Mouse (Mus musculus) heart, postnatal 0 days (tissue): ENCODE data around the gene Cradd. TPM values are rescaled to one million over a fixed set of nuclear protein-coding genes. Genes with fewer than 3 reads are reported as not detected.

Source experiments
- ATAC-seq: fragments of 200-750 bp; cut with Nextera tagmentation; 2 replicates; pipeline ENCODE4 v1.8.0; 2017; ENCODE audit warnings: low read depth, moderate number of reproducible peaks, moderate library complexity; ENCODE audit not compliant: insufficient read depth
- DNase-seq: peaks from one replicate; pipeline ENCODE4 v3.0.0-alpha.2; 2016; ENCODE audit warnings: low spot score
- H3K27ac ChIP-seq: fragments of 300-500 bp; sonication (generic); 2 replicates; pipeline ENCODE4 v1.5.1; 2014; ENCODE audit warnings: low read depth, mild to moderate bottlenecking
- H3K27me3 ChIP-seq: fragments of 300-500 bp; sonication (generic); 2 replicates; pipeline ENCODE4 v1.6.1; 2014; ENCODE audit warnings: low read length, mixed read lengths; ENCODE audit not compliant: control insufficient read depth, insufficient read depth
- H3K36me3 ChIP-seq: fragments of 300-500 bp; sonication (generic); replicated peaks from 2 replicates; pipeline ENCODE4 v1.6.1; 2014; ENCODE audit warnings: low read length, mixed read lengths; ENCODE audit not compliant: control insufficient read depth, insufficient read depth
- H3K4me1 ChIP-seq: fragments of 300-500 bp; sonication (generic); 2 replicates; pipeline ENCODE4 v1.6.1; 2014; ENCODE audit warnings: antibody characterized with exemption; ENCODE audit not compliant: control insufficient read depth, insufficient read depth
- H3K4me2 ChIP-seq: fragments of 300-500 bp; sonication (generic); 2 replicates; pipeline ENCODE4 v1.6.1; 2014; ENCODE audit warnings: low read depth, mild to moderate bottlenecking, low read length, moderate library complexity
- H3K4me3 ChIP-seq: fragments of 300-500 bp; sonication (generic); 2 replicates; pipeline ENCODE4 v1.5.1; 2014; ENCODE audit warnings: low read depth, low read length
- H3K9ac ChIP-seq: fragments of 300-500 bp; sonication (generic); replicated peaks from 2 replicates; pipeline ENCODE4 v1.6.1; 2014; ENCODE audit warnings: low read depth, low read length, mixed read lengths
- H3K9me3 ChIP-seq: fragments of 300-500 bp; sonication (generic); replicated peaks from 2 replicates; pipeline ENCODE4 v1.6.1; 2016; ENCODE audit warnings: low read length; ENCODE audit not compliant: control insufficient read depth
- CTCF ChIP-seq: IDR thresholded peaks from 2 replicates; pipeline ENCODE4 v1.5.1; 2016; ENCODE audit warnings: antibody characterized with exemption, control low read depth, low read depth
- EP300 ChIP-seq: IDR thresholded peaks from 2 replicates; pipeline ENCODE4 v1.6.1; 2016; ENCODE audit warnings: antibody characterized with exemption, low read depth
- WGBS: fragments of 180-500 bp; shearing (Covaris S2); extraction: QIAGEN DNeasy Blood & Tissue Kit; methylation state at CpG from one replicate; pipeline ENCODE4 v1.1.7; 2014; 5-methylcytosine and 5-hydroxymethylcytosine counted together
- polyA plus RNA-seq: library from polyadenylated mRNA; unstranded; fragments of >200 nt; fragmentation: Nextera tagmentation; extraction: Ambion mirVana; gene quantifications from 2 replicates; pipeline ENCODE4 v1.2.1, GENCODE M21; 2015
- total RNA-seq: library from RNA; depleted of rRNA; stranded (reverse); fragments of >200 nt; gene quantifications from 2 replicates; pipeline ENCODE4 v1.2.3, GENCODE M21; 2014; ENCODE audit warnings: low replicate concordance

The Cradd gene
- total and polyA plus RNA-seq, 2 experiments from 2014 or later, result 12.2 to 21.1 TPM

DNA sequence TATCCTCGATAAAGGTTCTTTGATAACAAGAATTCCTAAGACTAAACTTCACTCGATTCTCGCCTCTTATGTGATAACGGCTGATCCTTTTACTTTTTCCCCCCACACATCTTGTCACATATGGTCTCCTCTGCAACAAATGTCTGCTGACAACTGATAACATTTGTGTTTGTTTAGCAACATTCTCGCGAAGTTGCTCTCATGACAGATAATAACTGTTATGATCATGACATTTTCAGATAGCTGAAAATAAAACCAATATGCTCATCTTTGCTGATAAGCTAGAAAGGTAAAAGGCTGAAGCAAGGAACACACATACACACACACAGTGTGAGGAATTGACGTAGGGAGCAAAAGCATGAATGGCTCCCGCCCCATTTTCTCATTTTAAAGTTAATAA, 34.1 kb downstream of the Cradd start:
- 48% methylated on average over 8 of the region's 8 CpGs for WGBS
- H3K27ac ChIP-seq, result no peak overlapping the region

DNA sequence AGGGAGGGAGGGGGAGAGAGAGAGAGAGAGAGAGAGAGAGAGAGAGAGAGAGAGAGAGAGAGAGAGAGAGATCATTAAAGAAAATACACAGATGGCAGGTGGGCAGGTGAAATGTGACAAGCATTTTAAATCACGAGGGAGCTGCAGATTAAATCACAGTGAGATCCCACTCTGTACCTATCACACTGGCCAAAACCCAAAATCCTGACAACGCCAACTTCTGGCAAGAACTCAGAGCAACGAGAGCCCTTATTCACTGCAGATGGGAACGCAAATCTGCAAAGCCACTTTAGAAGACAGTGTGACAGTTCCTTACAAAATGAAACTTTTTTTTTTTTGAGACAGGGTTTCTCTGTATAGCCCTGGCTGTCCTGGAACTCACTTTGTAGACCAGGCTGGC, 35.7 kb downstream of the Cradd start:
- TF ChIP-seq CTCF (no peak), EP300 (no peak)
- Histone ChIP-seq H3K36me3 (no peaks in the 10 kb centered on the region), H3K27ac (no peak overlapping the region), H3K9ac (no peak overlapping the region), H3K4me1 (peaks cover 6% of the 10 kb centered on the region; the same call in 1 of the 2 replicates), H3K4me2 (no peak overlapping the region), H3K27me3 (no peaks in the 10 kb centered on the region), H3K4me3 (no peak overlapping the region), H3K9me3 (no peaks in the 10 kb centered on the region)
- DNase-seq, result no peak
- WGBS, result 56% methylated on average over 4 of the region's 4 CpGs
- no peak for ATAC-seq

More for the DNA sequence above, 34.1 kb downstream of the Cradd start:
- no peaks in the 10 kb centered on the region for H3K9me3 ChIP-seq
- H3K36me3 ChIP-seq, result no peaks in the 10 kb centered on the region
- no peaks in the 10 kb centered on the region for H3K27me3 ChIP-seq
- no peak for ATAC-seq
- H3K9ac ChIP-seq, result no peak overlapping the region
- H3K4me1 ChIP-seq, result no peaks in the 10 kb centered on the region
- DNase-seq, result no peak
- H3K4me3 ChIP-seq, result no peak overlapping the region
- H3K4me2 ChIP-seq, result no peak overlapping the region
- TF ChIP-seq CTCF (no peak), EP300 (no peak)

DNA sequence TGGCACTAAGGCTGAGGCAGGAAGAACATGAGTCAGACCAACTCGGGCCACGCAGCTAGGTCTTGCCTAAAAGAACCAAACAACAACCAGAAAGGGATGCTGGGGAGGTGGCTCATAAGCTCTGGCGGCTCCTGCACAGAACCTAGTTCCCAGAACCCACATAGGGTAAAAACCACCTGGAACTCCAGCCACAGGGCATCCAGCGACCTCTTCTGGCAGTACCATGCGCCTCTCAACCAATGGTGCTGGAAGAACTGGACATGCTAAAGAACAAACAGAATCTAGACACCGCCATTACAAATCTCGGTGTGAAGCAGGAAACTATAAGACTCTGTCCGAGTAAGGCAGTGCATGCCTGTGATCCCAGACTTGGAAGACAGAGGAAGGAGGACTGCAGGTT, 36.6 kb downstream of the Cradd start:
- no peak overlapping the region for H3K27ac ChIP-seq
- no peak overlapping the region for H3K4me2 ChIP-seq
- H3K27me3 ChIP-seq, result no peaks in the 10 kb centered on the region
- H3K4me3 ChIP-seq, result no peak overlapping the region
- 87% methylated on average over 8 of the region's 8 CpGs for WGBS
- DNase-seq (no peak), ATAC-seq (no peak)
- H3K4me1 ChIP-seq, result peaks cover 7% of the 10 kb centered on the region; the same call in 1 of the 2 replicates
- no peak overlapping the region for H3K9ac ChIP-seq
- no peaks in the 10 kb centered on the region for H3K9me3 ChIP-seq
- TF ChIP-seq EP300 (no peak), CTCF (no peak)
- H3K36me3 ChIP-seq, result no peaks in the 10 kb centered on the region

DNA sequence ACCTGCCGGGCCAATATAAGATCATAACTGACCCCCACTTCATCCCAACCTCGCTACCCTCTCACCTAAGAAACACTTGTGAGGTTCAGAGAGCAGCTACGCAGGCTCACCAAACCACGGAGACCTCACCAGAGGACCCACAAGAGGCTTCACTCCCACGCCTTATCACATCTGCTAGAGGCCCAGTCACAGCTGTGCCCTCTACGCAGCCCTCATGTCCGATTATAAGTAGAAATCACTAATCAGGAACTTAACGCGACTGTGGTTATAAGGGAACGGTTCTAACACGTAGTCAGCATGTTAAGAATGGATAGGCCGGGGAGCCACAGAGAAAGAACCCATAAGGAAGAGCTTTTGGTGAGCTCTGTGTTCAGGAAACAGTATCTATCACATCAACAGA, 40.5 kb downstream of the Cradd start:
- Histone ChIP-seq H3K4me2 (no peak overlapping the region), H3K27ac (no peak overlapping the region), H3K4me1 (peaks cover 11% of the 10 kb centered on the region), H3K9me3 (no peaks in the 10 kb centered on the region), H3K36me3 (no peaks in the 10 kb centered on the region), H3K27me3 (no peaks in the 10 kb centered on the region), H3K9ac (no peak overlapping the region), H3K4me3 (no peak overlapping the region)
- 54% methylated on average over 12 of the region's 12 CpGs for WGBS
- DNase-seq (no peak), ATAC-seq (no peak)
- TF ChIP-seq CTCF, result no peak
- no peak for TF ChIP-seq EP300

DNA sequence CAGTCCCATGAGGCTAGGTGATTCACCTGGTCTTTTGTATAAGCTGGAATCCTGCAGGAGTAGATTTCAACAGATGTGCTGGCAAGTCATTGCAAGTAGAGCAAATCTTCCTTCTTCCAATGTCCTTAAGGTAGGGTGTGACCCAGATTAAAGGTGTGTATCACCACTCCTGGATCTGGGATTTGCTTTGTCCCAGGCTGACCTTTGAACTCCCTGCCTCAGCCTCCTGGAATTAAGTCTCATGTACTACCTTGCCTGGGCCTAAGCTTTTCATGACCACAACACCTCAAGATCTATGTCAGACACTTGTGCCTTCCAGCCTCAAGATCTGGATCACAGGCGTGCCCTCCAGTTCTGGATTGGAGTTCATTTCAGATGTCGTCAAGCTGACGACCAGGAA, 41.9 kb downstream of the Cradd start:
- no peak for ATAC-seq
- no peak overlapping the region for H3K27ac ChIP-seq
- no peaks in the 10 kb centered on the region for H3K36me3 ChIP-seq
- no peaks in the 10 kb centered on the region for H3K27me3 ChIP-seq
- no peak for DNase-seq
- no peak overlapping the region for H3K4me3 ChIP-seq
- TF ChIP-seq EP300 (no peak), CTCF (no peak)
- H3K9ac ChIP-seq, result no peak overlapping the region
- no peak overlapping the region for H3K4me2 ChIP-seq
- 91% methylated on average over 3 of the region's 3 CpGs for WGBS
- H3K9me3 ChIP-seq, result no peaks in the 10 kb centered on the region
- H3K4me1 ChIP-seq, result peaks cover 11% of the 10 kb centered on the region

DNA sequence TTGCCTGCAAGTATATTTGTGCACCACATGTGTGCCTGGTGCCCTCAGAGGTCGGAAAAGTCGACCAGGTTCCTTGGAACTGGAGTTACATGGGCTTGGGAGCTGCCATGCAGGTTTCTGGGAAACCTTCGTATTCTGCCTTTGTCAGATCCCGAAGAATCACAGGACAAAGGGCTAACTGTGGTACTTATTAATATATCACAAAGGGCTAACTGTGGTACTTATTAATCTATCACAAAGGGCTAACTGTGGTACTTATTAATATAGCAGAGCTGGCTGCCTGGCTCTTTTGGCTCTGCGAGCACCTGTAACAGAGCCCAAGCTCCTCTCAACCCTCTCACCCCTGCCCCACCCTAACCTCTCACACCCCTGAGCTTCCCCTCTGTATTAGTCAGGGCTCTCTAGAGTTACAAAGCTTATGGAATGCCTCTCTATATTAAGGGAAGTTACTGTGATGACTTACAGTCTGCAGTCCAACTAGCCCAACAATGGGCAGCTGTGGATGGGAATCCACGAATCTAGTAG, 42.4 kb downstream of the Cradd start:
- DNase-seq (no peak), ATAC-seq (no peak)
- Histone ChIP-seq H3K36me3 (no peaks in the 10 kb centered on the region), H3K4me2 (no peak overlapping the region), H3K4me3 (no peak overlapping the region), H3K4me1 (peaks cover 11% of the 10 kb centered on the region), H3K9ac (no peak overlapping the region), H3K27ac (no peak overlapping the region), H3K9me3 (no peaks in the 10 kb centered on the region), H3K27me3 (no peaks in the 10 kb centered on the region)
- 88% methylated on average over 6 of the region's 6 CpGs for WGBS
- TF ChIP-seq EP300, result no peak
- TF ChIP-seq CTCF, result no peak
